Mouse (Mus musculus): ENCODE measurements around the gene Apoe. TPM values are rescaled to one million over a fixed set of nuclear protein-coding genes. Genes with fewer than 3 reads are reported as not detected.

Apoe gene
- total RNA-seq, 2 experiments from 2014 or later = 53.0 to 224 TPM

DNA sequence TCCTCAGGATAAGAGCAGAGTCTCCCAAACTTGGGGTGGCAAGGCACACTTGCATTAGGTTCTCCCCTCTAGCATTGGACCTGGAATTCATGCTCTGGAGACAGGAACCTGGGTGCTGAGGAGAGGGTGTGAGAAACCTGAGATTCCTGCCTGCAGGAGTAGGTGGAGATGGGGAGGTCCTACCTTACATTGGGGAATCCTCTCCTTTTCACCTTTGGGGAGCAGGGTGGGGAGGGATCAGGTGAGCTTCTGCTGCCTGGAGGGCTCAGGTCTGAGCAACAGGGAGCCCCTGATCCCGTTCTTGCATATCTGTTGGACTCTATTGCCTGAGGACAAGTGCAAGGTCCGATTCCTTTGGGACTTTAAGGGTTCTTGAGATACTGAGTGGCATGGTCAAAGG, 17.8 kb upstream of the Apoe start:
- no peak for ATAC-seq (replicated peaks; ENCODE audit: low FRiP score, poor library complexity, severe bottlenecking)

DNA sequence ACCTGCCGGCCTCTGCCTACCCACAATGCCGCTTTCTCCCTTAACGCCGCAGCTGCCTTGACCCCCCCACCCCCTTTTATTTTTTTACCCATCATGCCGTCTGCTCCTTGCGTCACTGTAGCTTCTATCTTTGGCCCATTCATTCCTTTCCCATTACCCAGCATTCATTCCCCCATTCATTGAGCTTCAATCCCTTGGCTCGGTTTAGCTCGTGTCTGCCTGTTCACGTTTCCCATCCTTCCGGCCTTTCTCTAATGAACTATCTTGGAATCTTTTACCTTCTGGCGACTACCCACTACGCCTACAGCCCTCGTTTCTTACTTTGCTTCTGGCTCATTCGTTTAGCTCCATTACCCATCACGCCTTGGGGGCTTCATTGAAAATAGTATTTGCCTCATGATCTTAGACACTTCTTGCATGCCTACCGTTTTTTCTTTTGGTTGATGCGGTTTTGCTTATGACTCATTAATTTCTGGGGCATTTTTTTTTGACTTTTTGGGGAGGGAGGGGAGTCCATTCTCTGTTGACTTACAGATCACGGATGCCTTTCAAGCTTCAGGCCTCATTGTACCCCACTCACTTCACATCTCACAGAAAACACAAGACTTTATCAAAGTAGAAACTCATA, 17.2 kb upstream of the Apoe start:
- ATAC-seq (replicated peaks; ENCODE audit: low FRiP score, poor library complexity, severe bottlenecking) = peak; percentile 27

DNA sequence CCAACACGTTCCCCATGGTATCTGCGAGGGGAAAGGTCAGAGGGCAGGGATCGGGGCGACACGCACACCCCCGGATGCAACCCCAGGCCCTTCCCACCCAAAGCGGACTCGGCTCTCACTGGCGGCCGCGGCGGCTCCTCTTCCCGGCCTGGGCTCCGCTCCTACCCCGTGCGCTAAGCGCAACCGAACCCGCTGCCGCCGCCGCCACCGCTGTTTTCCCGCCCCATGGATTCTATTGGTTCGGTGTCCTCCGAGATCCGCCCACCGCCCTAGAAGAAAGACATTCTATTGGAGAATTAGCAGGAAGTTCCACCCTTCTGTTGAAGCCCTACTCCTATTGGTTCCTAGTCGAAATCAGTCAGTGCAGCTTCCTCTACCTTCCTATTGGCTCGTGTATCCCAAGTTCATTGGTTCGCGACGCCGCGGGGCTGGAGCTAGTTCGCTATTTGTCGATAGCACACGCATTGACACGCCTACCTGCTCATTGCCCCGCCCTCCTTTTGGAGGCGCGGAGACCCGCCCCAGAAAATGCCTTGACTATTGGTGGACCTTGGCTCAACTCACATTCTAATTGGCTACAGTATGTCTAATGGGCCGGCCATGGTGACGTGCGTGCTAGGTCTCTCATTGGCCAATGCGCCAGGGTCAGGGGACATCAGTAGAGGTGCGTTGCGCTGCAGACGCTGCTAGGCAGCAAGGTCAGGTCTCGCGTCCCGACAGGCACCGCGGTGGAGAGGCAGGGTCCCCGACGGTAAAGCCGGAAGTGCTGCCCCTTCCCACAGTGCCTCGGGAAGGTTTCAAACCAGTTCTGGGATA, 16.5 kb upstream of the Apoe start, which contains the start of gene Tomm40:
Tomm40 (minus strand) TSS at position 200 of the 816 bp plus-strand sequence.
- peak; percentile 93 for ATAC-seq (replicated peaks; ENCODE audit: low FRiP score, poor library complexity, severe bottlenecking)

DNA sequence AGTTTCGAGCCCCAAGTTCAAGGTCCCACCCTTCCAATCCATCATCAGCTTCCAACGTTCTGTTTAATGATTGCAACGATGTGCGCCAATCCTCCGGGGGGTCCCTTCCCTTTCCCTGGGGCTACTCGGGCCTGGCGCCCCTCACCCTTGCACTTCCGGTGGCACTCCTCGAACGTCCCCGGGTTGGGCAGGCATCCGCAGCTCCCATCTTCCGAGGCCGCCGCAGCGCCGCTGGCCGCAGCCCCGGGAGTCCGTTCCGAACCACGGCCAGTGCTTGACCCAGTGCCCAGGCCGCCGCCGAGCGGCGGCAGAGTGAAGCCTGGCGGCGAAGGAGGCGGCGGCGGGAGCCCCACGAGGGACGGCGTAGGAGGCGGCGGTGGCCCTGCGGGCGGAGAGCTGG, 15.8 kb upstream of the Apoe start:
- no peak for ATAC-seq (replicated peaks; ENCODE audit: low FRiP score, poor library complexity, severe bottlenecking)

DNA sequence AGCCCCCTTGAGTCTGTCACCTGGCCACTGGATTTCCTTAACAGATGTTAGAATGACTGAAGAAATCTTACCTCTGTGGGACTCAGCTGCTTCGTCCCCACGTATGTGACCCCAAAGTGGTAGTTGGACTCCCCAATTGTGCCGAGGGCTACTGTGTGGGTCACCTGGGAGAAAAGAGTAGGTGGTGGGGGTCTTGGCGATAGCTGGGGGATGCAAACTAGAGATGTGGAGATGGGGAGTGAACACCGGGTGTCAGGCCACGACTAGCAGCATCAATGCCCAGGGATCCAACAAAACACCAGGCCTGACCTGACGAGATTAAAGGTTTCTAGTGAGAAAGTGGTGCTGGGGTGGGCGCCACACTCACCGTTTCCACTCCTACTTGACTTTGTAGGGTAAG, 14.6 kb upstream of the Apoe start:
- no peak for ATAC-seq (replicated peaks; ENCODE audit: low FRiP score, poor library complexity, severe bottlenecking)

DNA sequence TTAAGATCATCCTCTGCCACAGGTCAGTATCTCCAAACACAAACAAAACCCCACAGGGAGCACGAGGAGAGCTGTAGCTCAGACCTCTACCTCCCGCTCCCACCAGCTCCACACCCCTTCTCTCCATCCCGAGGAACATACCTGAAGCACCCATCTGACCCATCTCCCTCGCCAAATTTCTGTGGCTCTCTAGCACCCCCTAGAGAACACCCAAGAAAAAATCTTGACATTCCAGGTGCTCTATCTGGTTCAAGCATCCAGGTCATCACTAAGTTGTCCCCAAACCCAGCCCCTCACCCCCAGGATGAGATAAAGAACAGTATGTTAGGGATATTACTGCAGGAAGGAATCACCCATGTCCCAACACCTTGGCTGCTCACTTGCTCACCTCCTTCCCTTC, 14.2 kb upstream of the Apoe start:
- ATAC-seq (replicated peaks; ENCODE audit: low FRiP score, poor library complexity, severe bottlenecking) = no peak

DNA sequence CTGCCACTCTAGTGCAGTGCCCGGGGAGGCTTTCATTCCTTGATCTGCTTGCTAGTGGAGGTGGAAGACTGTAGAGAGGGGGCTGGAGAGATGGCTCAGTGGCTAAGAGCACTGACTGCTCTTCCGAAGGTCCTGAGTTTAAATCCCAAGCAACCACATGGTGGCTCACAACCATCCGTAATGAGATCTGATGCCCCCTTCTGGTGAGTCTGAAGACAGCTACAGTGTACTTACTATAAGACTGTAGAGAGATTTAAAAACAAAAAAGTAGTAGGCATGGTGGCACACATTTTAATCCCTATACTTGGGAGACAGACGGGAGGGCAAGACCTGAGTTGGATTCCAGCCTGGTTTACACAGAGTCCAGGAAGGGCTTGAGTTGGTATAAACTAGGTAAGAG, 13.4 kb upstream of the Apoe start:
- ATAC-seq (replicated peaks; ENCODE audit: low FRiP score, poor library complexity, severe bottlenecking) = no peak

DNA sequence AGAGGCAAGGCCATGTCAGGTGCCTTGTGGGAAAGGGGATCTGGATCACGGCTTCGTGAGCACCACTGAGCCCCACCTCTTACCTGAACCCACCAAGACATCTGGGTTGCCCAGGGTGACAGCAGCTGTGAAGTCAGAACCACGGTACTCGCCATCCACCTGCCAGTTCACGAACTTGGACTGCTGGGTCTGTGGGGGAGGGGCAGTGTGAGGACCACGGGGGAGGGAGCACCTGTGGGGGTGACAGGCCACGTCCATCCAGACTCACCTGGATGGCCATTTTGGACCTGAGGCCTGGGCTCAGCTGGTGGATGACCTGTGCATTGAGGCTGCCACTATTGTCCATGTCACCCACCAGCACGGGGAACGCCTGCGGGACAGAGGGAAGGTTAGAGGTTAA, 11.7 kb upstream of the Apoe start:
- ATAC-seq (replicated peaks; ENCODE audit: low FRiP score, poor library complexity, severe bottlenecking) = no peak

DNA sequence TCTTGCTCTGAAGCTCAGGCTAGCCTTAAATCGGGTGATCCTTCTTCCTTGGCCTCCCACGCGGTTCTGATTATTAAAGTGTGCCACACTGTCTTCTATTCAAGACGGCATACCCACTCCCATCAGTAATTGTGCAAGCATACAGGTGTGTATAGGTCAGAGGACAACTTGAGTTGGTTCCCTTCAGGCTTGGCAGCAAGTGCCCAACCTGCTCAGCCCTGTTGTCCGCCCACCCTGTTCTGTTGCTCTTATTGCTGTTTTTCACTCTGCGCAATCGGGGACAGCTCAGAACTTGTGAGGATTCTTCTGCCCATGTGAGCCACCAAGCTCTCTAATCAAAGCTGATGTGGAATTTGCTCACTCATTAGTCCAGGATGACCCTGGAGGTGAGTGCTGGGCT, 6.3 kb upstream of the Apoe start:
- no peak for ATAC-seq (replicated peaks; ENCODE audit: low FRiP score, poor library complexity, severe bottlenecking)

DNA sequence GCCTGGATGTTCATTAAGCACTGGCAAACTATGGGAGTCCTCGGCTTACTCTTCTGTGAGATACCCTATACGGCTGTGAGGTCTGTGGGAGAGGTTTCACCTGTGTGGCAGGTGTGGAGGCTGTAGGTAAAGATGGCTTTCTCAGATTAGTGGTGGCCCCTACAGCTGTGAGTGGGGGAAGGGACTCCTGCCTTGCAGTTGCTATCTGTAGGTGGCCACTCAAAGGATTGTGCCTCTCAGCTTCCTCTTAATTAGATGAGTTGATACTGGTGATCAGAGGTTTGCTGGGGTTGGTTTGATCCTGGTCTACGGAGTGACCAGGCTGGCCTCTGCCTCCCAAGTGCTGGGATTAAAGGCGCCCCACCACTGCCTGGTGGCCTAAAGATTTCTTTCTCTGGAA, 5.5 kb upstream of the Apoe start:
- ATAC-seq (replicated peaks; ENCODE audit: low FRiP score, poor library complexity, severe bottlenecking) = no peak

DNA sequence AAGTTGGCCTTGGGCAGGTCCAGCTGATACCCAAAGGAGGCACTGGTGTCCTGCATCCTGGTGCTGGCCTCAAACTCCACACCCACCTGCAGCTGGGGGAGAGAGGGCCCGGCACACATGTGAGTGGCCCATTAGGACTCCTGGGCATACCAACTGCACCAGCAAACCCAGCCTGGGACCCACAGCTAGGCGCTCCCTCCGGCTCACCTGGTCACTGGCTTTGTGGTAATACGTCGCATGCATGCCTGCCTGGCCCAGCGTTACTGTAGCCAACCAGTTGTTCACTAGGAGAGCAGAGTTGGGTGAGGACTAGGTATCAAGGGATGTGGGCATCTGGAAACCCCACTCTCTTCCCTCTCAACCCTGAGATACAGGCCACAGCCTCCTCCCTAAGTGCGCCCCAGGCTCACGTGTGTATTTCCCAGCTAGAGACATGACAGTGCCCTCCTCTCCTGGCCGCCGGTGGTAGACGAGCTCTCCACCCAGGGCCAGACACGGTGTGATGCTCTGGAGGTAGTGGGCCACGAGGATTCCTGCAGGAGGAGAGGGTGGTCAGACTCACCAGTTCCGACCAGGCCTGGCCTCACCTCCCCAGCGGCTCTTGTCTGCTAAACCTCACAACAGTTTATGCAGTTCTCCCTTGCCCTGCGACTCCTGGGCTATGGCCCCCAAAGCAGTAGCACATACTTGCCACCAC, 4.0 kb upstream of the Apoe start:
- no peak for ATAC-seq (replicated peaks; ENCODE audit: low FRiP score, poor library complexity, severe bottlenecking)

DNA sequence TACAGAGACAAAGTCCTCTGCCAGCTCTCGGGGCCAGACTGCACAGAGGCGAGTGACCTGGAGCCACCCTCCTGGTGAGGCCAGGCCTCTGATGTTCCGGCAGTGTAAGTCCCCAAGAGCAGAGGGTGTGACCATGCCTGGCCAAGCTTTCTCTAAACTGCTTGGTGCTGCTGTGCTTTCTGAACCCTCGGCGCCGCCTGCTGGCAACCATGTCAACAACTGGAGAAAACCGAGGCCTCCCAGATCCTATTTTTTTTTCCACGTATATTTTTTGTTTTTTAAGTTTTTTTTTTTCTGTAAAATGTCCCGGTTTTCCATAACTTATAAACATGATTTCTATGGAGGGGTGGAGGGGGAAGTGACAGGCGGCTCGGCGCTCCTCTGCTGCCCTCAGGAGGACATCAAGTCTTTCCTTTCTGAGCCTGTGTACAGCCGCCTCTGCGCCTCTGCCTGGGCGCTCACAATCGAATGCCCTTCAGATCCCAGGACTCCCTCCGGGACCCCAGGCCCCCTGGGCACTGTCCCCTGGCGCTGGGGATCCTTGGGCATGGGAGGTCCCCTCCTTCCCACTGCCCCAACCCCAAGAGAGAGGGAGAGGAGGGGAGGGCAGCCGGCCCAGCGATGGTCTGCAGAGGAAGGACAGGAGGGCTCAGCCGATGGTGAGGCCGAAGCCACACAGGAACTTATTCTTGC, 2.2 kb upstream of the Apoe start:
- ATAC-seq (replicated peaks; ENCODE audit: low FRiP score, poor library complexity, severe bottlenecking) = no peak

DNA sequence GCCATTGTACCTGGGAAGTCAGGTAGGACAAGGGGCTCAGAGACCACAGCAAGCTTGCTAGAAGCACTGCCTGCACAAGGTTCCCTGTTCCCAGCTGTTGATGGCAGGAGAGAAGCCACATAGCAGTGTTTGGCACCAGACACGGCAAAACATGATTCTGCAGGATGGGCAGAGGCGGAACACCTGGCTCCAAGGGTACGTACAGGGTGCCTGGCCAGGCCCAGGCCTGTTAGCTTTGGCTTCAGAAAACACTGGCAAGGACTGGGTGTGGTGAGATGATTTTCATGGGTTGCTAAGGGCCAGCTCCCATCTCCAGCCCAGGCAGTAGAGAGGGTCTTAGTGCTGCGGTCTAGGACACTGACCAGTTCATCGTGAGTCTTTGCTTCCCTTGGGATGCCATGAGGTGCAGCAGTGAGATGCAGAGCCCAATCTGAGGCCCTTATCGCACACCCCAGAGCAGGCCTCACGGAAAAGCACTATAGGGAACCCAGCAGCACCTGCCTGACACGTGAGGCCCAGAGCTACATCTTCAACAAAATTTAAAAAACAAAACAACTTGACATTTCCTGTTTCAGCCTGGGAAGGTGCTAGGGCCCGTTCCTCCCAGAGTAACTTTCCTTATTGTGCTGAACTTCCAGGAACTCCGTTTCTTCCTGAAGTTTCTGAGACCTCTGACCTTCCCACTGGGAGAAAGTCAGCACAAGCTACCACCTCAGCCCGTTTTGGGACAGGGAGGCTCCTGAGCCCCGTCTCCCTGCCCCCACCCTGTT, 1.5 kb upstream of the Apoe start:
- ATAC-seq (replicated peaks; ENCODE audit: low FRiP score, poor library complexity, severe bottlenecking) = no peak

DNA sequence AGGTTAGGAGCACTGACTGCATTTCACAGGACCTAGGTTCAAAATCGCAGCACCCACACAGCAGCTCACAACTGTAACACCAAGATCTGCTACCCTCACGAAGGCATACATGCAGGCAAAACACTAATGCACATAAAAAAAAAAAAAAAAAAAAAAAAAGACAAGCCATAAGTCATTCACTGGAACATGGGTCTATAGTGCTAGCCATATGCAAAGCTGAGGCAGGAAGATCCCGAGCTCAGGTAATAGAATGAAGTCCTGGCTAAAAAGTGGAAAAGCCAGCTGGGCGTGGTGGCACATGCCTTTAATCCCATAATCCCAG, 800 bp upstream of the Apoe start:
- ATAC-seq (replicated peaks; ENCODE audit: low FRiP score, poor library complexity, severe bottlenecking) = no peak

DNA sequence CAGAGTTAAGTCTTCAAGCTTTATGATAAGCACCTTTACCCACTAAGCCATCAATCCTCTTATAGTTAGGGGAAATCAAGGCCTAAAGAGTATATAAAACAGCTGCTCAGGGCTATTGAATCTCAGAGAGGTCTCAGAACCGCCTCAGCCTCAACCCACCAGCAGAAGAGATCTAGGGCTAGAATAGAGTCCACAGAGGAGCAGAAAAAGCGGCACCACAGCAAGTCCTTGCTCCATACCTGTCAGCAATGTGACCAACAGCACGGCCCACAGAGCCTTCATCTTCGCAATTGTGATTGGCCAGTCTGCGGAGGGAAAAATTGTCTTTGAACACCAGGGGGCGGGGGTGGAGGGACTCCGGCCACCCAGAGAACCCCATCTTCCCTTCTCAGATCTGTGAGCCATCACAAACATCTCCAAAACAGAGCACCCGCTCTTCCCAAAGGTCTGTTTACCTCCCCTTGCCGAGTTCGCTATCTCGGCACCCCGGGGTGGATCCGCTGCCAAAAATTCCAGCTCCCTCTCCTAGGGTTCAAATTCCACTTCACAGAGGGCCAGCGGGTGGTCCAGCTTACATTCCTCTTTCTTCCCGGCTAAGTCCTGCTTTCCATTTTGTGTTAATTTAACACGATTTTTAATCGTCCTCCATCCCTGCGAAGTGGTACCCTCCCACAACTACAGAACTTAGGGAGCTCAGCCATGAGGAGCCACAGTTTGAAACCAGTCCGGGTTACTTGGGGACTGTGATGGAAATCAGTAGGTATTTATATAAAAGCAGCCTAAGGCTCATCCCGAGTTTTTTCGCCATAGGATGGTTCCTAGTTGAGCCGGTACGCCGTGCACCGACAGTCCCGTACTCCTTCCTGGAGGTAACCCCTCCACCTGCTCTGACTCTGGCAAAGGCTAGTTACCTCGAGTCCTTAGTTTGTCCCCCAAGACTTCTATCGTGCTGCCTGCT, 760 bp downstream of the Apoe start:
- ATAC-seq (replicated peaks; ENCODE audit: low FRiP score, poor library complexity, severe bottlenecking) = no peak

DNA sequence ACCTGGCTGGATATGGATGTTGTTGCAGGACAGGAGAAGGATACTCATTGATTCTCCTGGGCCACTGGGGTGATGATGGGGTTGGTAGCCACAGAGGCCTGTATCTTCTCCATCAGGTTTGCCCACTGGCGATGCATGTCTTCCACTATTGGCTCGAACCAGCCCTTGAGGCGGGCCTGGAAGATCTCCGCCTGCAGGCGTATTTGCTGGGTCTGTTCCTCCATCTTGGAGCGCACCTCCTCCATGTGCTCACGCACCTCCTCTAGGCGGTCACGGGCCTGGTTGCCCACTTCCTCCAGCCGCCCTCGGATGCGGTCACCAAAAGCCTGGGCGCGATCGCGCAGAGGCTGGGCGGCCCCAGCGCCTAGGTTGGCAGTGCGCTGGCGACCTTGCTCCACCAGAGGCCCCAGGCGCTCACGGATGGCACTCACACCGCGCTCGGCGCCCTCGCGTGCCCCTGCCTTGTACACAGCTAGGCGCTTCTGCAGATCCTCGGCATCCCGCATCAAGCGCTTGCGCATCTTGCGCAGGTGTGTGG, 2.6 kb downstream of the Apoe start:
- ATAC-seq (replicated peaks; ENCODE audit: low FRiP score, poor library complexity, severe bottlenecking) = no peak

DNA sequence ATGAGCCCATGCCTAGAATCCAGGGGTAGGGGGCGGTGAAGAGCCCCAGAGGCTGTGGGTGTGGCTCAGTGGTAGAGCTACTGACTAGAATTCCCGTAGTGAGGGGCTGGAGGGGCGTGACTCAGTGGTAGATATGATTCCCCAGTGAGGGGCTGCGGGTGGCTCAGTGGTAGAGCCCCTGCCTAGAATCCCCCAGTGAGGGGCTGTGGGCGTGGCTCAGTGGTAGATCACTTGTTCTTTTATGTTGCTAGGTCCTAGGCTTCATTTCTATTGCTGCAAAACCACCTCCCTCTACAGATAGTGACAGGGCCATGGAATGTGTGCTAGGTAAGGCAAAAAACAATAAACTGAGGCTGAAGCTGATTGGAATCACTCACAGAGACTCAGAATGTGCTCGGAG, 3.1 kb downstream of the Apoe start:
- no peak for ATAC-seq (replicated peaks; ENCODE audit: low FRiP score, poor library complexity, severe bottlenecking)

DNA sequence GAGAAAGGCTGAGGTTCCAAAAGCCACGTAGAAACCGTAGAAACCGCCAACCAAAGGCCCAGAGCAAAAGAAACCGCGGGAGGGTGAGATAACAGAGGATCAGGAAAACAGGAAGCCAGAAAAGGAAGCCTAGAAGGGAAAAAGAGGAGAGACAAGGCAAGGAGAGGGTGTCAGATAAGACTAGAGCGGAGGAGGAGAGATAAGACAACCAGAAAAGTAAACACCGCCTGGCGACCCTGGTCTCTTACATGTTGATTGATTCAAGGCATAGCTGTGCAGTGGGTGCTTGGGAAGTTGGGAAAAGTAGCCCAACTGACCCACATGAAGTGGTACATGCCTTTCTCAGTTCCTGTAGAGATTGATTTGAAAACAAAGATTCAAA, 3.8 kb downstream of the Apoe start:
- ATAC-seq (replicated peaks; ENCODE audit: low FRiP score, poor library complexity, severe bottlenecking) = no peak
